Mouse (Mus musculus) CD4-positive, CD25-positive, alpha-beta regulatory T cell, adult 2 months (primary cell): ENCODE measurements around the gene Zbtb43.

Experiments used
- DNase-seq: peaks from one replicate; pipeline ENCODE4 v3.0.0-alpha.2; 2012; ENCODE audit warnings: low read depth, low spot score

Gene Zbtb43

DNA sequence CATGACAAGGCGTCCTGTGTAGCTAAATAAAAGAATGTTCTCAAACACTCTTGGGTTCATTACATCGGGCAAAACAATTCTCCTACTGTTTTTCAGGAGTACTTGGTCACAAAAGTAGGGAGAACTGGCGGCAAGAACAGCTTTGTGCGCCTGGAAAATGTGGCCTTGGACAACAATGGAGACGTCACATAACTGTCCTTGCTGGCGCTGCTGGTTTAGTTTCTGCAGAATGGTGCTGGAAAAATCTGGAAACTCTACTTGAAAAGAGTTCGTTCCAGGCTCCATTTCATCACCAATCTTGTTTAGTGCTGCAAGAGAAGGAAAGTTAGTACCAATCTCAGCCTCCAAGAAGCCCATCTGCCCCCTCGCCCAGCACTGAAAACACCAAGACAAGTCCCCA is 13.5 kb downstream of the Zbtb43 start:
- no peak for DNase-seq

DNA sequence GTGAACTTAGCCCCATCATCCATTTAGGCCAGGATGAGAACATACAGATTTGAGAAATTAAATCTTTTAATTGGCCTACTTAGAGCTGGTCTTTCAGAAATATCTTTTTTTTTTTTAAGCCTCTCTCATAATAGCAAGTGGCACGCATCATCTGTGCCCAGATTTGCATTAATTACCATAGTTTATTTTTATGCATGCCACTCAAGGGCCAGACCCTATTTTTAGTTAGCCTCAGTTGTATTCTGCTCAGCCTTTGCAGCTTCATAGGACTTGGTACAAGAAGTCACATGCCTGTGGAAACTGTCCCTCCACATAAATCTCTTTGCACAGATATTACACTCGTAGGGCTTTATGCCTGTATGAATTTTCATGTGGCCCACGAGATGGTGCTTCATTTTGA is 14.9 kb downstream of the Zbtb43 start:
- no peak for DNase-seq

DNA sequence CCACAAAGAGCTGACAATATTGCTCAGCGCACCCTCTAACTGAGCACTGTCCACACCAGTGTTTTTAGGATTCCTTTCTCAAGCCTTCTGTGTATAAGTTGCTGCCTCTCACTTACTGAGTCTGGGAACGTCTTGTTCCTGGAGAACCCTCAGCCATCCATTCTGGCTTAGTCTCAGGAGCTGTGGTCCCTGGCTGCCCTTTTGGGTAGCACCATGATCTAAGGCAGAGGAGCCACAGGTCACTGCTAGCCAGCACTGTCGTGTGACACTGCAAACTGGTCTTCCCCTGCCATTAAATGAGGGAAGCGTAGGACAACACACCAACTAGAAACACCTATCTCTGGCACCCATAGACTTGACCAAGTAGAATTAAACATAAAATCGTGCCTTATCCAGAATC is 15.6 kb downstream of the Zbtb43 start:
- no peak for DNase-seq

DNA sequence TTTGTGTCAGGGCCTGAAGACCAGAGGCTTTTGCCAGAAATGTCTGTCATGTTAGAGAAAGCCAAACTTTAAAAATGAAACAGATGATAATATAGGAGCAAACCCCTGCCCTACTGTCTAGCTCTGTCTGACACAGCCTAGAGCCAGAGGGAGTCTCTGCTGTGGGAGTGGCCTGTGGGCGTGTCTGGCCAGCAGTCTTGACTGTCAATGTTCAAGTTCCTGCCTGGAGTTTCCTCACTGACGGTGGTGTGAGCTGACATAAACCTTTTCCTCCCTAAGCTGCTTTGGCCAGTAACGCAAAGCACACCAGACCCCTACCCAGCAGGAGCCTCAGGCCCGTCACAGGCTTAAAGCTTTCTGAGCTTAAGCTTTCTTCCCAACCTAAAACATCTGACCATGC is 16.2 kb downstream of the Zbtb43 start:
- DNase-seq = no peak

DNA sequence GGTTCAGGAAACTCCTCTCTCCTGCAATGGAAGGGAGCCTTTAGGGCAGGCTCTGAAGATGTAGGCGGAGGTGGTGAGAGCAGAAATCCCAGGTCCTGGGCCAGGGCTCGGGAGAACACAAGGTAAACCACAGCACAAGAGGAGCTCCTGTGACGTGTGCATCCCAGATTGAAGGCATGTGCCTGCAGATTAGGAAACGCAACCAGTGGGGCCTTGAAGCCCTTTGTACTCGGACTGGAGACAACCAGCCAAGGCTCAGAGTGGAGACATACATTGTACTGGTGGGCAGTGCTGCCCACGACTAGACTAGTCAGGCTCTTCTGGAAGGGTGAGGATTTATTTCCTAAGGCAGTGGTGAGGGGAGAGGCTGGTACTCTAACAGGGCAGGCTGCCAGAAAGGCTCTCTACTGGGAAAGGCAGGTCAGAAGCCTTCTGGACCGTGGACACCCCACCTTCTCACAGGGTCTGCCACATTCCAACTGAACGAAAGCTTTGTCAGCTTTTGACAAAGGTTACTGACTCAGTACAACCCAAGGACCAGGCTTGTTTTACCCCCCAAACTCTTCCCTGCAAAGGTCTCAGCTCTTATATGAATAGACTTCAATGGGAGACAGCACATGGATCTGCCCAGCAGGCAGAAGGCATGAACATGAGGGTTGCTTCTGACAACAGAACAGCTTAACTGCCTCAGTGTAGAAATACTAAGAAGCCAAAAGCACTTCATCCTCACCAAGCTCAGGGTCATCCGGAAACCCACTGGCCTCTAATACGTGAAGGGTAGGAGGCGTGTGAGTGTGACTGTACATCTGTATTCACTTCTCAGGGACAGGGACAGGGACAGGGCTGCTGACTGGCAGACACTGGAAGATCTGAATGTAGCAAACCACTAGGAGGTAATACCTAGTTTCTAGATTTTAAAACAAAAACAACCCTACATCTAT is 17.1 kb downstream of the Zbtb43 start:
- DNase-seq = no peak

DNA sequence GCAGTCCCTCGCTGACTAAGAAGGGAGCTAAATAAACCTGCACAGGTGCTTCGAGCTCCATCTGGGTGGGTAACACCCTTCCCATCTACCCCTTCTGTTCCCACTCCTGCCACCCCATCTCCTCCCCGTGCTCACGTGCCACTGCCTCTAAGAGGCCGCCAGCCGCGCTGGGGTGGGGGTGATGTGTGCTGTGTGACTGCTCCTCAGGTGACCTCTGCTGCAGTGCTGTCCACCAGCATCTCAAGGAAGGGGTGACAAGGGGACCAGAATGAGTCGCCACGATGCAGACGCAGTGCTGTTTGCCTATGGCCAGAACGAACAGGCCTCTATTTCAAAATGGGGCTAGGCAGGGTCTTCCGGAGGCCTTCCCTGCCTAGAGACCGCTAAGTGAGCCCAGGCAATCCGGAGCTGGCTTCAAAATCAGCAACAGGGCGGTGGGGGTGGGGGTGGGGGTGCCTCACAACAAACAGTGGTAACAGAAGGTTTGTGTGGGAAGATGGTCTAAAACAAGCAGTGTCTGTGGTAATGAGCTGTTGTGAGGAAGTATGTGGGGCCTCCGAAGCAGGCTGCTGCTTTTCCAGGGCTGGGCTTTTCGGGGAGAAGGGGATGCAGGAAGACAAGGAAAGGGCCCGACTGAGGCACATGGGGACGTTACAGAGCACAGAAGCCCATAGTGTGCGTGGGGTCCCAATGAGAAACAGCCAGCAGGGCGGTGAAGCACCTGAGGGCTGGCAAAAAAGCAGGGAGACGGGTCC is 19.1 kb downstream of the Zbtb43 start:
- no peak for DNase-seq

DNA sequence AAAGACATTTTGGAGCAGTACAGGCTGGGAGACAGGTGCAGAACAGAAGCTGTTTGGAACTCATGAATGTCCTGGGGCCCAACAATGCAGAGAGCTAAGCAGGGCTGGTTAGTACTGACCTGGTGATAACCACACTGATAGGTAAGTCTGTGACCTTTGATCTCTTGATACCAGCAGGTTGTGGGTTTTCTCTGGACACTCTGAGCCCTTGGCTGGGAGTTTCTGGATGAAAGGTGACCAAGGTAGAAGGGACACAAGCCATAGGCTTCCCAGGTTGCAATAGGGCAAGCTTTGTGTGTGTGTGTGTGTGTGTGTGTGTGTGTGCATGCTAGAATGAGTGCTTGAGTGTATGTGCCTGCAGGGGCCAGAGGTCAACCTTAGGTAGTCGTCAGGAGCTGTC is 21.6 kb downstream of the Zbtb43 start:
- no peak for DNase-seq

DNA sequence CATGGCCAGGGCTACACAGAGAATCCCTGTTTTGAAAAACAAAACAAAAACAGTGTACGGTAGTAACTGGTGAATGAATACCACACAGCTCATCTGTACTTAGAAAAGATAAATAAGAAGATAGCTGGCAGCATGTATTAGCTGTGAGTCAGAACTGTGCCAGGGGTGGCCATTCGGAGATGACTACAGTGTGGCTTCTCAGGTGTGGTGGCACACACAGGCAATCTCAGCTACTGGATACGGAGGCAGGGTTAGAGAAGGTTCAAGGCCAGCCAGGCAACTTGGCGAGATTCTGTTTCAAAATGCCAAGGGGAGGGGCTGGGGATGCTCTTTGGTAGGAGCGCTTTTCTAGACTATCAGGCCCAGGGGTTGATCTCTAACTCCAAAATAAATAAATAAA is 22.6 kb downstream of the Zbtb43 start:
- no peak for DNase-seq

DNA sequence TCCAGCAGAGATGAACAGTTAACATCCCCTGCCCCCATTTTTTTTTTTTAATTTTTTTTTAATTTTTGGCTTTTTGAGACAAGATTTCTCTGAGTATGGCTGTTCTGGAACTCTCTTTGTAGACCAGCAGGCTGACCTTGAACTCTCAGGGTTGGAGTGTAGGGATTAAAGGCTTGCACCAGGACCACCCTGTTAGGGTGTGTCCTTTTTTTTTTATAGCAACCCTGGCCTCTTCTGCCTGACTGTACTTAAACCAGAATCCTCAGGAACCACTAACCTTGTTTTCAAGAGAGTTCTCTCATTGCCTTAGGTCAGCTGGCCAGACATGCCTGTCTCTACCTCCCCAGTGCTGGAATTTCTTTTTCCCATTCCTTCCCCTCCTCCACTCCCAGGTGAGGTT is 23.5 kb downstream of the Zbtb43 start:
- no peak for DNase-seq

DNA sequence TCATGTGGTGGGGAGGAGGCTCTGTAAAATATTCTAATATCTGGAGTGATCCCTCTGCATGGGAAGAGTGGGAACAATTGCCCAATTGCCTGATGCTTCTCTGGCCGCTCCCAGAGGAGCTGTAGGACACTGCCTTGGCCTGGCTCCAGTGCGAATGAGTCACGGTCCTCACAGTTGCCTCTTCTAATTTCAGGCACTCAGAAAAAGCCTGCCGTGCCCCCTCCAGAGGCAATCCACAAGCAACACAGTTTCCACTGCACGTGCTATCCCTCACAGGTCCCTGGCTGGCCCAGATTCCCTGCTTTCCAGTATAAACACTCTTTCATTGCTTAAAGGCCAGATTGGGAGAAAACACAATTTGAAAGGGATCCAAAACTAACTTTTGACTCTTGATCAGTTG is 24.0 kb downstream of the Zbtb43 start:
- DNase-seq = no peak

DNA sequence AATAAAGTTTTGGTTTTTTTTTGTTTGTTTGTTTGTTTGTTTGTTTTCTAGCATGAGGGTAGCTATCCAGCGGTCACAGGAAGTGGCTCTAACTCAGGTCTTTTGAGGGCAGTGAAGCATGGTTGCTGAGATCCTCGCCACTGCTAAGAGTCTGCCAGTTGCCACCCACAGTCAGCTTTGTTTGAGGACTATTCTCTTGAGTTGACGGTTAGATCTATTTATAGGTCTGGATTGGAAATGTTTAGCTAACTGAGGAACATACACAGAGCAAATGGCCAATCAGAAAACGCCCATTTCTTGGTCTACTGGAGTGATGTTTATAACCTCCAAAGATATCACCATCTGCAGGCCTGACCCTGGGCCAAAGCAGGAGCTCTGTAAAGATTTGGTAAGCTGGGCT is 25.7 kb downstream of the Zbtb43 start:
- DNase-seq = no peak

DNA sequence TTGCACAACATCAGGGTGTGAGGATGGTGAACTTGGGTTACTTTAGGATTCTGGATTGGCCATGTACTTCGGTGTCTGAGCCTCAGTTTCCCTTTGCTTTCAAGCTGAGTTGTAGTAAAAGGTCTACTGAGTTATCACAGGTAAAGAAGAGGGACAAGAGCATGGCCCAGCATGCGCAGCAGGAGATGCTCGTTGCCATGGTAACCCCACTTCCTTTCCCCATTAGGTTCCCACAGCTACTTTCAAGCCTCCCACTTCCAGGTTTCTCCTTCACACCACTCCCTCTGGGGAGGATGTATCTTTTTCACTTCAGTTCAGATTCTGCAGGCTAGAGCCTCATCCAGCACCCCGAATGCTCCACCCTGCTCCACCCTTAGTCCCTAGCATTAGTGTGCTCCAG is 27.5 kb downstream of the Zbtb43 start:
- peak; percentile 52 for DNase-seq

DNA sequence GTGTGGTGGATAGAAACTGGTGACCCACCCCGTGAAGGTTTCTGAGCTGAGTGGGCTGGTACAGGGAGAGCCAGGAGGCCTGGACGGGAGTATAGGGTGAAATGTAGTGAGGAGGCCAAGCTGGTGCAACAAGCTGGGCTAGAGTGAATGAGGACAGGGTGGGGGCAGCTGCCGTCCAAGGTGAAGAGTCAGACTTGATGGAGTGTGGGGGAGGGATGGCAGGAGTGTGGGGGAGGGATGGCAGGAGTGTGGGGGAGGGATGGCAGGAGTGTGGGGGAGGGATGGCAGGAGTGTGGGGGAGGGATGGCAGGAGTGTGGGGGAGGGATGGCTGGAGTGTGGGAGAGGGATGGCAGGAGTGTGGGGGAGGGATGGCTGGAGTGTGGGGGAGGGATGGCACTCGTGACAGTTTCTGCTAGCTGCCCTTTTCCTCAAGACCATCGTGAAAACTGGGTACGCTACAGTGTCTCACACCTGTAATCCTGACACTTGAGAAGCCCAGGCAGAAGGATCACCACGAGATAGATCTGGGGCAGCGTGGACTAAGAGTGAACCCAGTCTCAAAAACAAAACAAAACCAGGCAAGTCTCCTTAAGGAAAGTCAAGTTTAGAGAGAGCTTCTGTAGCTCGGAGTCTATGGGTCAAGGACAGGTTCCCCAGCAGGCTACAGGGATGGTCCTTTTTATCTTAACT is 28.2 kb downstream of the Zbtb43 start:
- DNase-seq = no peak

DNA sequence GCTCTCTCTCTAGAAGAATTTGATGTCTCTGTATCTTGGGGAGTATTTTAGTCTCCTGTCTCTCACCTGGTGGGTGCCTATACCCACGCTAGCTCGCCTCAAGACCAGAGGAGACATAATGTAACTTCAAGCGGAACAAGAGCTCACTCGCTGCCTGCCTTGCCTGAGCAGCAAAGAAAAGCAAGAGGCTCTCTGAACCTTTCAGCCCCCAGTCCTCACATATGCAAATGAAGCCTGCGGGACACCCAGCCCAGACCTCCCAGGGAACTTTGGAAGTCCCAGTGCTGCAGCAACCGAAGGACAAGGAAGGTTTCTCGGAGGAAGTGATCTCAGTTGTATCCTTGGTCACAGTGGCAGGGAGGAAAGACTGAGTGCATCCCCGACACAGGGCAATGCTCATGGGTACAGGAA is 28.9 kb downstream of the Zbtb43 start:
- no peak for DNase-seq

DNA sequence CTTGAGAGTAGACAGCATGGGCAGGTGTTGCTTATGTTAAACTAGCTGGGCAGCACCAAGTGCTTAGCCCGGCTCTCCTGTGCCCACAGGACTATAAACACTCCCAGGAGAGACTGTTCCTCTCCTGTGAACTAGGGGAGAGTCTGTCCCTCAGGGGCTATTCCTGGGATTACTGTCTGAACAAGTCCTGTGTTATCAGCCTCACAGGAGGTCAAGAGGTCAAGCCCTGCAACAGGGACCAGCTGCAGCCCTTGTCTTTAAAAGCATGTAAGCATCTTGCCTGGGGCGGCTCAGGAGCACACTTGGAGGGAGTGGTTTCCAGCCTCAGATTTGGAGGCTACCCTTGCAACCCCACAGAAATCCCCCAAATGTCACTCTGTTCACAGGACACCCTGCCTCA is 30.0 kb downstream of the Zbtb43 start:
- no peak for DNase-seq

DNA sequence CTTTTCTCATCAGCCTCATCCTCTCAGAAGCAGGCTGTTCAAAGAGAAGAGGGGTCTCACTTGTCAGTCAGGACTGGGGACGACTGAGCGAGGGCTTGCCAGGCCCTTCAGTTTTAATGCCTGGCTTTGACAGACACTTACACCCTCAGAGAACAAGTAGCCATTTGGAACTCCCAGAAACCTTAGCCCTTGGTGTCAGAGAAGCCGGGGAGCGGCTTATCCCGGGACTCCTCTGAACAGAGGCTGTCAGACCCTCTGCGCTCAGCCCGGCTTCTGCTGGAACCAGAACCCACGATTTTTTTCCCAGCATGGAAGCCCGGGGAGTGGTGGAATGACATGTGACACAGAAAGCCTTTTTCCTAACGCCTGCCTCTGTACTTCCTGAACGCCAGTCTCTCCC is 31.2 kb downstream of the Zbtb43 start:
- no peak for DNase-seq

DNA sequence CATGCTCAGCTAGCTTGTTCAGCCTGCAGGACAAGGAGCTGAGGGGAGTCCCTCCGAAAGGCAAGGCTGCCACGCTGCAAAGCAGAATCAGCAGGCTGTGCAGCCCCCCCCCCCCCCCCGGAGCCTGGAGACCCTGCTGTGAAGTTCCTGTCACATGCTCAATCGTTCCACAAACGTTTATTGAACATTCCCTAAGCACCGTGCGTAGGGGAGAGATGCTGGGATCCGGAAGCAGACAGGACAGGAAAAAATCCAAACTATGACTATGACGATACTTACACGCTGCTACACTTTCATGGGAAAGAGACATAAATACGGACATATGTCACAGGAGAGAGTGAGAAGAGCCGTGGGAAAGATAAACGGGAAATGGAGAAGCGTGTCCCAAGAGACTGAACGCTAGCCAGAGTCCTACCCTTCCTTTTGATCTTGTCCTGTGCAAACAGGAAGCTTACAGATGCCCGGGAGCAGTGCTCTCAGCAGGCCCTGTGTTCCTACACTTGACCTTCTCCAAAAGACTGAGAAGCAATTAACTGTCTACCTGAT is 32.3 kb downstream of the Zbtb43 start:
- no peak for DNase-seq

DNA sequence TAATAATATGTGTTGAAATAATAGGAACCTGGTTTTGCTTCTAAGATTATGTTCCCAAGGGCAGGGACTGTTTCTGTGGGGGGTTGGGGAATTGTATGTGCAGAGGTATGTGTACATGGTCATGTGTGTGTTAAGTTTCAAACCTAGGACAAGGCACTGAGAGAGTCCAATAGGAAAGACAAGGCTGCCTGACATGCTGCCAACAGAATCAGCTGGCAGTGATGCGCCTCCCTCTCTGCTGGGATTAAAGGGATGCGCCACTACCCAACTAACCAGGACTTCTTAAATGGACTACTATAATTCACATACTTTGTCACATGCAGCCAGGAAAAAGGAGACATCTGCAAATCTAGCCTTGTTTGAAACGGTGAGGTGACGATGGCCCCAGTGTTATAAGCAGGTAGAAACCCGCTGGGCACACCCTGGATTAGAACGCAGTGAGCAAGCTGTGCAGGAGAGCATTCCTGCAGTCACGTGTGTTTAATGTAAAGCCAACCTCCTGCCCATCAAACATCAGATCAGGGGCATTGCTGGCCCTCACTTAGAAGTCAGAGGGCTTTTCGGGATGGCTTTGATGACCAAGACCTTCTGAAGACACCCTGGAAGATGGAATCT is 33.2 kb downstream of the Zbtb43 start:
- no peak for DNase-seq

DNA sequence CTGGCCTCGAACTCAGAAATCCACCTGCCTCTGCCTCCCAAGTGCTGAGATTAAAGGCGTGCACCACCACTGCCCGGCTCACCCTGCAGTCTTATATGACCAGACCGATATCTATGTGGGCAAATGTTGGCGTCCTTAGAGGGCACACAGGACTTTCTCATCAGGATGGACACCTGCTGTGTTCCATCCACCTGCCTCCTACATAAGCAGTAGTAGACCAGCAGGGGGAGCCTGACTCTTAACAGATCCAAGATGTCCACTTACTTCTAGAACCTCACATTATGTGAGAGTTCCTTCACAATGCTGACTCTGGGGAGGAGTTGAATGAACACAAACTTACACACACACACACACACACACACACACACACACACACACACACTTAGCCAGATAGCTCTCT is 35.5 kb downstream of the Zbtb43 start:
- peak; percentile 81 for DNase-seq

DNA sequence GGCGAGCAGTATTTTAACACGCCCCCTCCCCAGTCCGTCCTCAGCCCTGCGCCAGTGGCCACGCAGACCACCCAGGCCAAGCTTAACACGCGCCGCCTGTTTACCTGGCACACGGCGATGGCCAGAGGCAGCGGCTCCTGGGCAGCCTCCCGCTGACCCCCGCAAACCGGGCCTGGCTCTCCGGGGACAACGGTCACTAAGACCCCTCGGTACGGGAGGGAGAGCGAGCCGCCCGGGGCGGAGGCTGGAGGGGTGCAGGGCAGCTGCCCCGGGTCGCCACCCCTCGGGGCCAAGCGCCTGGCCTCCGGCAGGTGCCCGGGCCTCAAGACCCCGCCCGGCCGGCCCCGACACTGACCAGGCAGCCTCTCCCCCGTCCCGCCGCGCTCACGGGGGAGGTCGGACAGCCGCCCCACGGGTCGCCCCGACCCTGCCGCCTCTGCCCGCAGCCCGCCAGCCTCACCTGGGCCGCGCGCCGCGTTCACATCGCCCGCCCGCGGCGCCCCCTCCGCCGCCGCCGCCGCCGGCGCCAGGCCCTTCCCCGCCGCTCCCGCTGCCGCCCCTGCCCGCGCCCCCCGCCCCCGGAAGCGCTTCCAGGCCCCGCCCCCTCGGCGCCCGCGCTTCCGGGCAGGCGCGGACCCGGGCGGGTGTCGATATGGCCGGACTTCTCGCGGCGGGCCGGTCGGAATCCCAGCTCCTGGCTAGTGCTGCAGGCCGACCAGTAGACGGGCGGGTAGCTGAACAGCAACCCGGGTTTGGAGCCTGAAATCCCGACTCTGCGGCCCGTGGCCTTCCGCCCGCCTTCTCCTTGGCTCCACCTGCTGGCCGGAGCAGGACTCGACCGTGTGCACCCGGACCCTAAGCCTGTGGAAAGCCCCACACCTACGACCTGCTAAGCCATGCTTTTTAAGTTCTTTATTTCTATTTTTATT is 37.3 kb downstream of the Zbtb43 start, which contains the start of gene Zbtb34:
Zbtb34 (minus strand) TSS at position 554 of the 929 bp plus-strand sequence.
- DNase-seq = peak; percentile 89
